Mouse (Mus musculus) ZHBTc4 (cell line): ENCODE results near the gene Ptpro.

Source experiments
- DNase-seq: peaks from one replicate; pipeline ENCODE4 v3.0.0-alpha.2; 2011; ENCODE audit warnings: low read depth, low spot score

The Ptpro gene

DNA sequence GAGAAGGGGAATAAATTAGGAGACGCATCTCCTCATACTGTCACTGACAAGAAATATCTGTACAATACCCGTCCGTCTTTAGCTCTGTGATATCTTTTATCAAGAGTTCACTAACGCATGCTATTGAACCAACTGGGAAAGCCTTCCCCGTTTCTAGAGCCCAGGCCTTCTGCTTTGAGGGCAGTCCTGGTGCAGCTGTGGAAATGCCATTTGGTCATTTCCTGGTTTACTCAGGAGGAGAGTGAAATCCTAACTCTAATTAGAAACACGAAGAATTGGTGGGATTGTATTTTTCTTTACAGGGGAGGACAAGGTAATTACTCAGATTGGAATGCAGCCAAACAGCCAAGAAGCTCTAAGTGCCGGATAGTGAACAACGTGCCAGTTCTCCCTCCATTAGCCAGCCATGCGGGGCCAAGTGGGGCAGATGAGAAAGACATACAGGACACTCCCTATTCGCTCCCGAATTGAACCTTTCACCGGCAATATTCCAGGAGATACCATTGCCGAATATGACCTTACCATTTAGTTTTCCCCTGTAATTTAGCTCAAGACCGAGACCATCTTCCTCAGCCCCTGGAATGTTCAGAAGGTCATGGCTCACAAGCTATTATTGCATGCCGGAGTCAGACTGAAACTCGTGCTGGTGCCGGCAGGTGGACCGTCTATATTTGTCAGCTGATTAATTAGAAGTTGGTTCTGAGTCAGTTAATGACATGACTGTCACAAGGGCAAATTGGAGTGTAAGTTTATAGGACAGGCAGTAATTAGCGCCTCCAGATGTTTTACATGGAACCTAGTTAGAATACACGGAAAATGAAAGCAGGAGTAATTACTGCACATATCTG, 43.1 kb downstream of the Ptpro start:
- DNase-seq: no peak

GRCm38 (mm10) chr6:137302561-137302960, 50.4 kb downstream of the Ptpro start:
- no peak for DNase-seq

- DNase-seq: no peak
Observed at GRCm38 (mm10) chr6:137303824-137304223, 51.7 kb downstream of the Ptpro start.

DNA sequence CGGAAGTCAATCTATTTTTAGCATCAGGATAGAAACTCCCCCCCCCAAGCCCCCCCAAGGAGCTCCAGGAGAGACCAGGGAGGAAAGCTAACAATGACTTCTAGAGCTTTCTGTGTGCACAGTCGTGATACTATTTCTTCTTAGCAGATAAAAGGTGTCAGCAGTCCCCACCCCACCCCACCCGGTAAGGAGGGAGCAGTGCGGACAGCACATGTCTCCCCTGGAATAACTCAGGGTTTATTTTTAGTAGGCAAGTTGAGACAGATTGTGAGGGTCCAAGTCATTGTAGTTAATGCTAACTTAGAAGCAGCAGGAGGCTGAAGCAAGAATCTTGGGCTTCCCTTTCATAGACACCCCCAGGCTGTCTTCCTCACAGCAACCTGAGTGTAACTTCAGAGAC, 63.1 kb downstream of the Ptpro start:
- no peak for DNase-seq

DNA sequence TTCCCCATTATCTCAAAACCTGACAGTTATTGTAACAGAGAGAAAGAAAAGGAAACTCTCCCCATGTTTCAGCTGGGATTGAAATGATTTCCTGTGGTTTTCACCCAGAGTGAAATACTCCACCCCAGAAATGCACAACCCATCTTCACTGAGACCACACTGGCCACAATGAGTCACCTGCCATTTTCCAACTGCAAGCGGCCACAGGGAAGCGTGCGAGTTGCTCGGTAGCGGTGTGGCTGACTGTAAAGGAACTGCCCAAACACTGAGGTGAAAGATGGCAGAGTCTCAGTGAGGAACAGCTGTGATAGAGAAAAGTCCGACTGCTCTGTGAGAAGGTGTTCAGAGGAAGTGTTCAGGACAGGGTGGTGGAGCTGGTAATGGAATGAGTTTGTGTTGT, 64.2 kb downstream of the Ptpro start:
- no peak for DNase-seq

DNA sequence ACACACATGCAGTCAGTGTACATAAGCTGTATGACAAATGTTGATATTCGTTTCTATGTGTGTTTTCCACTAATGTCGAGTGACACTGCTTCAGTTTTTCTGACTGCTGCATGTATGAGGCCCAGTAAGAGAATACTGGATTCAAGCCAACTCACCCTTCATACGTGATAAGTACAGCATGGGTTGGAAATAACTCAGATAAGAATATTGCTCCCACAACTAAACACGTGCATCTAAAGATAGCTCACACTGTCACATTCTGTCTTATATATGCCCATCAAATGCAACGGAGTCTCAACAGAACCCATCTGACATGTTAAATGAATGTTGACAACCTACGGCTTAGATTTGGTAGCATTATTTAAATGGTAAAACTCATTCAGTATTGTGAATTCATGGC, 65.4 kb downstream of the Ptpro start:
- DNase-seq: no peak

- DNase-seq: no peak
Observed at GRCm38 (mm10) chr6:137318242-137318861, 66.2 kb downstream of the Ptpro start.

DNA sequence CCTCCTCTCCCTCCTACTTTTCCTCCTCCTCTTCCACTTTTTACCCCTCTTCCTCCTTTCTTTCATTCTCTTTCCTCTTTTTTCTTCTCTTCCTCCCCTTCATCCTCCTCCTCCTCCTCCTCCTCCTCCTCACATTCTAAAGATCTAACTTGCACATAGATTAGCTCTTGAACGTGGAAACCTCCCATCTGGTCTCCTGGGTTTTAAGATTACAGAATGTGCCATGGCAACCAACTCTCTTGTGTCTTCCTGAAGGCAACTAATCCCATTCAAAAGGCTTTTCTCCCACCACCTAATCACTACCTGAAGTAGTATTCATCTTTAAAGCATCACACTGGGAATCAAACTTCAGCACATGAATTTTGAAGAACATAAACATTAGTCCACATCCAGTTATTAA, 67.5 kb downstream of the Ptpro start:
- DNase-seq: no peak

DNA sequence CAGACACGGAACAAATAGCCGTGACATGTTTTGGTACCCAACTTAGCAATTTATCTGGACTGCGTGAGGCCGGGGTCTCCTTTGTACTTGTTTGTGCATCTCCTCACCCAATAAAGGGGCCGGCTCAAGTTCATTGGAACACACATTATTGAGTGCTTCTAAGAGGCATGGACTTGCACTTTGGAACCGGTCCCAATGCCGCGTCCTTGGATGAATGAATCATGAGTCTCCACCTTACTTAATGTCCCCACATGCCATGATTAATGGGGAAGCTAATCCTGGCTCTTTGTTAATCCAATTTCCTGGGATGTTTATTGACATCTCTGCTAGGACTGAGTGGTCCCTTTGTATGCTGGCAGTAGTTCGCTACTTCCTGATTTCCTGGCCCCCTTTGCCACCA, 75.6 kb downstream of the Ptpro start:
- DNase-seq: no peak

DNA sequence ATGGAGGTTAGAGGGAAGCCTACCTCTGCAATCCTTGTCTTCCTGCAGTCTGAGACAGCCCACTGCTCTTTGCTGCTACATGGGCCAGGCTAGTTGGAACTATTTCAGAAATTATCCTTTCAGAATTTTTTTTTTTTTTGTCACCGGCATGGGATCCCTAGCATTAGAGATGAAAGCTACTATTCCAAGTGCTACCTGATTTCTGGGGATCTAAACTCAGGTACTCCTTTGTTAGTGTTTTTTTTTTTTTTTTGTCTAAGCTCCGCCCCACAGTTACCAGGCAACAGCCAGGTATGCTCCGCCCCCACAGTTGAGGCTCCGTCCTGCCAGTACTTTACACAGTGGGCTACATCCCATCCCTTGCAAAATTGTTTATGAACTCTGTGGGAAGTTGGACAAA, 76.1 kb downstream of the Ptpro start:
- DNase-seq: no peak

DNA sequence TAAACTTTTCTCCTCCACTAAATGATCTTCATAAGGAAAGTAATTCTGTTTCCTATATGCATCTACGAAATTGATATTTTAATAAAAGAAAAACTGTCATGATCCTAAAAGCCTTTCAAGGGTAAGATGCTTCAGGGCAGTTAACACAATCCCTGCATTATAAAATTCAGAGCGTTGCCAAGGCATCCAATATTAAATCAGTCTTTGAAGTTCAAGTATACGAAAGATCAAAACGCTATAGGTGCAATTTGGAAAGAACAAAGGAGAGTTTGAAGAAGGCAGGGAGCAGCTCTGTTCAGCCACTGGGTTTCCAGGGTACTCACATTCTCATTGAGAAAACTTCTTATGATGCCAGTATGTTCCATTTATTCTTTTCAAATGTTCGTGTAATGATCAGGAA, 78.7 kb downstream of the Ptpro start:
- DNase-seq: no peak

GRCm38 (mm10) chr6:137331826-137332225, 79.7 kb downstream of the Ptpro start:
- DNase-seq: no peak

DNA sequence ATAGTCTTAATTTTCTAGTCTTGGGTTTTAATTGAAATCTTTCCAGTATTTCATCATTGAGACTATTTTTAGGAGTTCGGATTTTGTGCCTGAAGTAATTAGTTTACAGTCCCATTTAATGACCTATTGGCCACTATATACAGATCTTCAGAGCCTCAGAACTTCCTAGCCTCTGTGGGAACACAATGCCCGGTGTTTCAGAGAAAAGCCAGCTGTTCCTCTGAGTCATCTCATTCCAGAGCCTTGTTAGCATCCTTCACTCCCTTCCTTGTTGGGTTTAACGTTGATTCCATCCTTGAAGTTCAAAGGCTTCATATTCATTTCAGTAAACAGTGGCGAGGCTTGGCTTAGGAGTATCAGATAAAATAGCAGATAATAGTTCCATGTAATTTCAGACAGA, 87.0 kb downstream of the Ptpro start:
- no peak for DNase-seq

- no peak for DNase-seq
Observed at GRCm38 (mm10) chr6:137343688-137344441, 91.7 kb downstream of the Ptpro start.

DNA sequence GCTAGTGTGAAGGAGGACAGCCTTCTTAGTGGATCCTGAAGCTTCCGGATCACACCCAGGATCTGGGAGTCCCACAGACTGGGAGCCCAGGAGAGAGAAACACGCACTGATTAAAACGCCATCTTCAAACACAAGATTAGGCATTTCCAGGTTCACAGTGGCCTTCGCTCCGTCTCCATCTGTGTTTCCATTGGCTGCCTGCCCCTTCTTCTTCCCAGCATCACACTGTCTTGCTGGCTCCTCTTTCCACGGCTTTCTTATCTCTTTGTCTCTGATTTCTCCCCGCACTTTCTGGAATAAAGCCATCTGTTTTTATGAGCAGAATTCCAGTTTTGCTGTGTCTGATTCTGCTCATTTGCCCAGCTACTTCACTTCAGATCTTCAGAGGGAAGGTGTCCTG, 108.0 kb downstream of the Ptpro start:
- no peak for DNase-seq

GRCm38 (mm10) chr6:137362216-137362615, 110.1 kb downstream of the Ptpro start:
- DNase-seq: no peak

DNA sequence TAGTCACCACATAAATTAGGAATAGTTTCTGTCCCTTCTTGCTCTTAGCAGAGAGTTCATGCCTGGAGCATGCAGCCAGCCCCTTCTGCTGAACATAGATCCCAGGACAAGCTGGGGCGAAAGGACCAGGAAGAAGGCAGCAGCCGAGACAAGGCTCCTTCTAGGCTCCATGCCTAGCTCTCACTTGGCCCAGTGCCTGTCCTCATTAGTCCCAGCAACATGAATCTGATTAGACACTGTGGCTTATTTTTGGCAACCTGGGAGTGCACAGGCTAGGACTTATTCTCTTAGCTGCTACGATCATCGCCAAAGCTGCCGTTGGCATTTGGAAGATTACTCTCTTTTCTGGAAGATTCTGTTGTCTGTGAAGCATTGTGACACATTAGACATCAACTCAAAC, 112.6 kb downstream of the Ptpro start:
- DNase-seq: no peak

DNA sequence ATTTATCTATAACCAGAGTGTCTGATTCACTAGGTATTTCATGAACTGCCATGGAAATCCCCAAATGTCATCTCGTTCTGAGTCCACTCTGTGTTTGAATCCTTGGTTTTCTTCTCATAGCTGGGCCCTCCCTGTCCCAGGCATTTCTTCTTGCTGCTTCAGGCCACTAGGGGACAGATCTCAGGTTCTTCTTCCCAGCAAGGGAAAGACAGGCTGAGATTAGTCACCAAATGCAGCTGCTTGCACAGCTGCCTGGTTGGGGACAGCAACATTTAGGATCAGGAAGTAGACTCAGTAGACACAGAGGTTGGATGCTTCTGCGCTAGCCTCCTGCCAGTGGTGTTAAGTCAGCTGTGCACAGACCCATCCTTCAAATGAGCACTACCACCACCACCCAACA, 113.5 kb downstream of the Ptpro start:
- no peak for DNase-seq

- no peak for DNase-seq
Observed at GRCm38 (mm10) chr6:137370745-137371144, 118.6 kb downstream of the Ptpro start.

DNA sequence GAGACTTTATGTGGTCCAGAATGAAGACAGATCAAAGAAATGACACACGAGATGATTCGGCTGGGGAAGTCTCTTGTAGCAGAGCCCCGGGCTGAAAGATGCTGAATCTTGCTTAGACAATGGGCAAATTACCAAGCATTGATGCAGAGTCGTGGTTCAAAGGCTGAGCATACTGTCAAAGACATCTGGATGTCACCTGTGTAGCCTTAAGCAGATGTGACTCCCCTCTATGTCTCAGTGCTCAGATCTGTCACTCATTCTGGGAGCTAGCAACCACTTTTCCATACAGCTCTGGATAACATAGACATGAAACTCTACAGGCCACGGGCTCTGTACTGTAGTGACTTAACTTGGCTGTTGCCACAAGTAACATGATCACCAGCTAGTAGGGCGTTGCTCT, 119.3 kb downstream of the Ptpro start:
- no peak for DNase-seq

- DNase-seq: no peak
Observed at GRCm38 (mm10) chr6:137373920-137374319, 121.8 kb downstream of the Ptpro start.

- DNase-seq: no peak
Observed at GRCm38 (mm10) chr6:137382546-137382945, 130.4 kb downstream of the Ptpro start.

- no peak for DNase-seq
Observed at GRCm38 (mm10) chr6:137386344-137386743, 134.2 kb downstream of the Ptpro start.
